Mouse (Mus musculus) ES-E14 (cell line): ENCODE results near the gene Haus5.

Source experiments
- CHD2 ChIP-seq: IDR thresholded peaks from 2 replicates; pipeline ENCODE4 v1.6.1; 2014; ENCODE audit warnings: mild to moderate bottlenecking, low read depth, low read length, inconsistent platforms
- HCFC1 ChIP-seq: IDR thresholded peaks from 2 replicates; pipeline ENCODE4 v1.6.1; 2012; ENCODE audit warnings: low read length, inconsistent platforms, borderline replicate concordance; ENCODE audit not compliant: insufficient read depth
- MAFK ChIP-seq: IDR thresholded peaks from 2 replicates; pipeline ENCODE4 v1.6.1; 2014; ENCODE audit warnings: mild to moderate bottlenecking, low read depth, low read length, inconsistent platforms; ENCODE audit not compliant: insufficient read depth
- ZC3H11A ChIP-seq: IDR thresholded peaks from 2 replicates; pipeline ENCODE4 v1.6.1; 2012; ENCODE audit warnings: low read depth, mild to moderate bottlenecking, inconsistent platforms, low read length, borderline replicate concordance
- ZNF384 ChIP-seq: IDR thresholded peaks from 2 replicates; pipeline ENCODE4 v1.6.1; 2012; ENCODE audit warnings: low read depth, low read length, inconsistent platforms

GRCm38 (mm10) chr7:30698589-30698988, 33.8 kb upstream of the Haus5 start, which contains the start of gene 2200002J24Rik:
- TF ChIP-seq CHD2 = 0 out of 2 replicates have a peak, but pooled peaks have one; percentile 37
- TF ChIP-seq MAFK = no peak
- TF ChIP-seq HCFC1 = no peak
- no peak for TF ChIP-seq ZNF384
- TF ChIP-seq ZC3H11A = no peak
